Mouse (Mus musculus) lung, postnatal 4 days (tissue): ENCODE measurements at regions not wholly inside any gene's neighbourhood (a gene's known extent, or its start where the extent isn't known, plus 50 kb on each side); places are given as distances from the start of the nearest gene placed in this dataset.

Experiments
- DNase-seq, 2 experiments: peaks; one replicate each; pipeline ENCODE4 v3.0.0; 2021

GRCm38 (mm10) chr8:91930520-91930919, 128.7 kb upstream of the Irx3 start:
- DNase-seq, result no peak

GRCm38 (mm10) chr8:91925968-91926524, 124.2 kb upstream of the Irx3 start:
- peak in 1 of 2 experiments; percentile 0 for DNase-seq

- peak in 1 of 2 experiments; percentile 13 for DNase-seq
Observed at GRCm38 (mm10) chr8:91924152-91924551, 122.3 kb upstream of the Irx3 start.

- DNase-seq, result peak in 1 of 2 experiments; percentile 7
Observed at GRCm38 (mm10) chr8:91922211-91922874, 120.5 kb upstream of the Irx3 start.

GRCm38 (mm10) chr8:91917834-91918233, 116.0 kb upstream of the Irx3 start:
- DNase-seq, result no peak

- DNase-seq, result no peak
Observed at GRCm38 (mm10) chr8:91913971-91914370, 112.1 kb upstream of the Irx3 start.

- no peak for DNase-seq
Observed at GRCm38 (mm10) chr8:91913121-91913520, 111.3 kb upstream of the Irx3 start.

- DNase-seq, result no peak
Observed at GRCm38 (mm10) chr8:91909637-91910383, 107.9 kb upstream of the Irx3 start.

GRCm38 (mm10) chr8:91908731-91909353, 107.0 kb upstream of the Irx3 start:
- DNase-seq, result peak in 1 of 2 experiments; percentile 49

GRCm38 (mm10) chr8:91907178-91907577, 105.3 kb upstream of the Irx3 start:
- peak; percentile 68 to 89 for DNase-seq

GRCm38 (mm10) chr8:91901525-91902281, 99.8 kb upstream of the Irx3 start:
- peak in 1 of 2 experiments; percentile 35 for DNase-seq

- peak; percentile 44 to 48 for DNase-seq
Observed at GRCm38 (mm10) chr8:91899747-91900146, 97.9 kb upstream of the Irx3 start.

- DNase-seq, result no peak
Observed at GRCm38 (mm10) chr8:91897381-91897780, 95.5 kb upstream of the Irx3 start.

GRCm38 (mm10) chr8:91895987-91896386, 94.1 kb upstream of the Irx3 start:
- DNase-seq, result no peak

GRCm38 (mm10) chr8:91884862-91885261, 83.0 kb upstream of the Irx3 start:
- no peak for DNase-seq

- DNase-seq, result no peak
Observed at GRCm38 (mm10) chr8:91884325-91884724, 82.5 kb upstream of the Irx3 start.

GRCm38 (mm10) chr8:91883012-91883411, 81.1 kb upstream of the Irx3 start:
- no peak for DNase-seq

GRCm38 (mm10) chr8:91878886-91879285, 77.0 kb upstream of the Irx3 start:
- no peak for DNase-seq

- DNase-seq, result no peak
Observed at GRCm38 (mm10) chr8:91876161-91876560, 74.3 kb upstream of the Irx3 start.

GRCm38 (mm10) chr8:91873232-91873631, 71.4 kb upstream of the Irx3 start:
- DNase-seq, result no peak

- DNase-seq, result peak; percentile 19 to 35
Observed at GRCm38 (mm10) chr8:91872278-91873115, 70.6 kb upstream of the Irx3 start.

GRCm38 (mm10) chr8:91867069-91867468, 65.2 kb upstream of the Irx3 start:
- no peak for DNase-seq
